Mouse (Mus musculus) kidney, embryonic 14.5 days (tissue): ENCODE measurements at regions not wholly inside any gene's neighbourhood (a gene's known extent, or its start where the extent isn't known, plus 50 kb on each side); places are given as distances from the start of the nearest gene placed in this dataset.

Experiments
- ATAC-seq: fragments of 200-750 bp; cut with Nextera tagmentation; 2 replicates; pipeline ENCODE4 v1.8.0; 2017; ENCODE audit warnings: moderate number of reproducible peaks, mild to moderate bottlenecking, moderate TSS enrichment, moderate library complexity; ENCODE audit not compliant: low FRiP score, low TSS enrichment
- H3K27ac ChIP-seq: fragments of 300-500 bp; sonication (generic); 2 replicates; pipeline ENCODE4 v1.5.1; 2014; ENCODE audit warnings: low read depth, mild to moderate bottlenecking, low read length, moderate library complexity, mixed read lengths
- H3K27me3 ChIP-seq: fragments of 300-500 bp; sonication (generic); 2 replicates; pipeline ENCODE4 v1.6.1; 2014; ENCODE audit warnings: mild to moderate bottlenecking, low read length; ENCODE audit not compliant: control insufficient read depth, insufficient read depth
- H3K36me3 ChIP-seq: fragments of 300-500 bp; sonication (generic); 2 replicates; pipeline ENCODE4 v1.6.1; 2014; ENCODE audit warnings: low read length, mixed read lengths; ENCODE audit not compliant: control insufficient read depth, insufficient read depth
- H3K4me1 ChIP-seq: fragments of 300-500 bp; sonication (generic); 2 replicates; pipeline ENCODE4 v1.6.1; 2014; ENCODE audit warnings: low read length, mixed read lengths; ENCODE audit not compliant: control insufficient read depth, insufficient read depth
- H3K4me2 ChIP-seq: fragments of 300-500 bp; sonication (generic); replicated peaks from 2 replicates; pipeline ENCODE4 v1.6.1; 2014; ENCODE audit warnings: low read depth, mild to moderate bottlenecking, low read length
- H3K4me3 ChIP-seq: fragments of 300-500 bp; sonication (generic); 2 replicates; pipeline ENCODE4 v1.5.1; 2014; ENCODE audit warnings: mild to moderate bottlenecking, low read length
- H3K9ac ChIP-seq: fragments of 300-500 bp; sonication (generic); 2 replicates; pipeline ENCODE4 v1.6.1; 2014; ENCODE audit warnings: low read depth, mild to moderate bottlenecking, low read length, moderate library complexity
- H3K9me3 ChIP-seq: fragments of 300-500 bp; sonication (generic); 2 replicates; pipeline ENCODE4 v1.6.1; 2016; ENCODE audit warnings: low read length; ENCODE audit not compliant: control insufficient read depth
- WGBS: fragments of 180-500 bp; shearing (Covaris S2); extraction: QIAGEN DNeasy Blood & Tissue Kit; methylation state at CpG from one replicate; pipeline ENCODE4 v1.1.7; 2014; 5-methylcytosine and 5-hydroxymethylcytosine counted together

DNA sequence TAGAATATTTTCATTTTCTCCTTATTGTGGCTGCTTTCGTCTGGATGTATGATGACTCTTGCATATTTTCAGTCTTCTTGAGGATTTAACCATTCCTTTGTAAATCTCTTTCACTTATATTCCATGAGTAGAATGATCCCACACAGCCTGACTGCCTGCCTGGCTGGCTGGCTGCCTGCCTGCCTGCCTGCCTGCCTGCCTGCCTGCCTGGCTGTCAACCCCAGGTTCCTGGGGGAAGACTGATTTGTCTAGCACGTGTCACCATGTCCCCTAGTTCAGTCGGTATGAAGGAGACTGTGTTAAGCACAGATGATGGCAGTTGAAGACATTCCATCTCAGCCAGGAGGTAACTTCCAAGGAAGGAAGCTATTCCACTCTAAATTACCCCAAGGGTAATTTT, 370.8 kb downstream of the Nkx6-1 start:
- ATAC-seq: no peak
- Histone ChIP-seq H3K27ac (no peak overlapping the region), H3K9me3 (no peaks in the 10 kb centered on the region), H3K4me2 (no peak overlapping the region), H3K36me3 (no peaks in the 10 kb centered on the region), H3K4me3 (no peak overlapping the region), H3K4me1 (no peaks in the 10 kb centered on the region), H3K27me3 (no peaks in the 10 kb centered on the region), H3K9ac (no peak overlapping the region)
- WGBS: 49% methylated on average over 3 of the region's 3 CpGs

DNA sequence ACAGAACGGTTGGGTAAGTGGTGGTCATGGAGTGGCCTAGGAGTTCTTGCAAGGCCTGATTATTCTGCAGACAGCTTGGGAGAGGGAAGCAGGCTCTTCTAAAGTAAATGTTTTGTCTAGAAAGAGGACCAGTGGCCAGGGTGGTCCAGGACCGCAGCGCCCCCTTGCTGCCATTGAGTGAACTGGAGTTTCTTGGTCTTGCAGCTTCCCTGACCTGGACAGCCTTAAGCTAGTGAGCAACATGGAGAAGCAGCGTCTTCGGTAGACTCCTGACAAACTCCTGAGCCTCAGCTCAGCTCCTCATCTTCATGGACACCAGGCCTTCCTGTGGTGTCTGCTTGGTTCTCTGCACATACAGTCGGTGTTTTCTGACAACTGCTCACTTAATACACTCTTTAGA, 376.4 kb downstream of the Nkx6-1 start:
- Histone ChIP-seq H3K36me3 (no peaks in the 10 kb centered on the region), H3K9ac (no peak overlapping the region), H3K27ac (no peak overlapping the region), H3K9me3 (no peaks in the 10 kb centered on the region), H3K27me3 (no peaks in the 10 kb centered on the region), H3K4me3 (no peak overlapping the region), H3K4me1 (no peaks in the 10 kb centered on the region), H3K4me2 (no peak overlapping the region)
- ATAC-seq: no peak
- WGBS: 66% methylated on average over 6 of the region's 6 CpGs

DNA sequence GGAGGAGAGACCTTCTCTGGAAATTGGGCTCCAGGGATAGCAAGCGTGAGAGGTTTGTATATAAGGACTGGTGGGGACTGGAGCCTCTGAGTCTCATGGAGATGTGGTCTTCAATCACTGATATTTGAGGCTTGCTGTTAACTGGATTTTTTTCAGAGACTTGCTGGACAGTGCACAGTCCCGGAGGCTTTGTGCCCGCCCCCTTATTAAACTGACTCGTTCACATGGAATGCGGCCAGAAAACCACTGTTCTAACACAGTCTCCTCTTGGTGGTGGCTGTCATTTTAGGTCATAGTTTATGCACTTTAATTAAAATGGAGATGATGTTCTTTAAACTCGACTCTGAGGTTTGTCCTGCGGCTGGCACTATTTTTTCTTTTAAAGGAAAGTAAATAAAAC, 378.9 kb downstream of the Nkx6-1 start:
- no peaks in the 10 kb centered on the region for H3K4me1 ChIP-seq
- no peak overlapping the region for H3K9ac ChIP-seq
- H3K4me3 ChIP-seq: no peak overlapping the region
- H3K27ac ChIP-seq: no peak overlapping the region
- no peaks in the 10 kb centered on the region for H3K9me3 ChIP-seq
- H3K4me2 ChIP-seq: no peak overlapping the region
- ATAC-seq: no peak
- no peaks in the 10 kb centered on the region for H3K36me3 ChIP-seq
- 50% methylated on average over 7 of the region's 7 CpGs for WGBS
- H3K27me3 ChIP-seq: no peaks in the 10 kb centered on the region

DNA sequence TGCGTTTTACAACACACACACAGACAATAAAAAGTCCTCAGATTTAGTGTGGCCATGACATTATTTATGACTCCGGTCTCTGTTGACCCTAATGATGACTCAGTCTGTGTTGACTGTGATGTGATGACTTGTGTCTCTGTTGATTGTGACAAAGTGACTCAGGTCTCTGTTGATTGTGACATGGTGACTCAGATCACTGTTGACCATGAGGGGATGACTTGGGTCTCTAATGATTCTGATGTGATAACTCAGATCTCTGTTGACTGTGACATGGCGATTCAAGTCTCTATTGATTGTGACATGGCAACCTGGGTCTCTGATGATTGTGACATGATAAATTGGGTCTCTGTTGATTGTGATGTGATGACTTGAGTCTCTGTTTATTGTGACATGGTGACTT, 405.0 kb downstream of the Gpat3 start:
- no peaks in the 10 kb centered on the region for H3K9me3 ChIP-seq
- no peak overlapping the region for H3K9ac ChIP-seq
- WGBS: 80% methylated on average over 3 of the region's 3 CpGs
- no peak overlapping the region for H3K27ac ChIP-seq
- no peaks in the 10 kb centered on the region for H3K4me1 ChIP-seq
- no peak overlapping the region for H3K4me3 ChIP-seq
- ATAC-seq: no peak
- no peaks in the 10 kb centered on the region for H3K36me3 ChIP-seq
- no peak overlapping the region for H3K4me2 ChIP-seq
- no peaks in the 10 kb centered on the region for H3K27me3 ChIP-seq

DNA sequence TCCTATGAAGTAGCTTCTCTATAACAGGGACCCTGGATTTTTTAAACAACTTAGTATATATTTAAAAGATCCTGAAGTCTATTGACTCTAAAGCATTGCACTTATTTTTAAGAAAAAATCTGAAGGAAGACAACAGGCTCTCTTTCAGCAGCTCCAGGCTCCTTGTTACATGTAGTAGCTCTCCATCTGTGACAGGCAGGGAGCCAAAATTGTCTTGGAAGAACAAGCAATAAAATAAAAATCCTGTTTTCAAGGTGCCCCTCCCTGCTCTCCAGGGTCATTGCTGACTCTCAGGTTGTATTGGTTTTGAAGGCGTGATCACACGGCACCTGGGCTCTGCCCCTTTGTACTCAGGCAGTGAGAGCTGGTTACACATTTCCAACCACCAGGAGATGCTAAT, 397.1 kb downstream of the Gpat3 start:
- 77% methylated on average over 2 of the region's 2 CpGs for WGBS
- Histone ChIP-seq H3K9ac (no peak overlapping the region), H3K4me1 (no peaks in the 10 kb centered on the region), H3K4me2 (no peak overlapping the region), H3K9me3 (no peaks in the 10 kb centered on the region), H3K27me3 (no peaks in the 10 kb centered on the region), H3K4me3 (no peak overlapping the region), H3K27ac (no peak overlapping the region), H3K36me3 (no peaks in the 10 kb centered on the region)
- no peak for ATAC-seq

DNA sequence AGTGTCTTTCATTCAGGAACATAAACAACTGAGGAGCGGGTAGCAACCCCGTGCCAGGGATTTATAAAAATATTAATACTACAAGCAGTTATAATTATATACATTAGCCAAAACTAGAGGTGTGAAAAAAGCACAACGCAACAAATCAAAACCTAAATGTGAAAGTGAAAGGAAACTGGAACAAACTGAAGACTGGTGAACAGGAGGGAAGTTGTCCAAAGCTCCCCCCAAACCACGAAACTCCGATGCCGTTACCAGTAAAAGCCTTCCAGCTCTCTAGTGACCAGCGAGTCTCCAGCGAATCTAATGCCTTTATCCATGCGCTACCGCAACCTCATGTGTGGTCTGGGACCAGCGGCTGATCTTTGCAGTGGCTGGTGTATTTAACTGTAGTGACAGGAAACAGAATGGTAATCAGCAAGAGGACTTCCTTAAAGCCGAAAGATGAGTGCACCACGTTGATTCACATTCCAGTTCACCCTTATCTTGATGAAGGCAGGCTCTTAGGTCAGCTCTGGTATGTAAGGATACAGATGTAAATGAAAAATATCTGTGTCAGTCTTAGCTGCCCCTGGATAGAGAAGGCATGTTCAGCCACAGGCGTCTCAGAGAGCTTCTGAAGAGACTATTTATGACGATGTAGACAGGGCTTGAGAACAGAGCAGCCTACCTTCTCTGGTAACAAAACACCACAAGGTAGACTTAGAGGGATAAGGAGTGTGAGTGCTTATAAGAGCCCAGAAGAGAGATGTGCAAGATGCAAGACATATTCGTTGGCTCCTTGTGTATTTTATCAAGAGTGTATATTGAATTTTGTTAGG, 394.0 kb downstream of the Gpat3 start:
- H3K9ac ChIP-seq: no peak overlapping the region
- no peaks in the 10 kb centered on the region for H3K9me3 ChIP-seq
- H3K36me3 ChIP-seq: no peaks in the 10 kb centered on the region
- H3K4me3 ChIP-seq: no peak overlapping the region
- H3K4me1 ChIP-seq: no peaks in the 10 kb centered on the region
- no peak for ATAC-seq
- no peak overlapping the region for H3K27ac ChIP-seq
- H3K4me2 ChIP-seq: no peak overlapping the region
- no peaks in the 10 kb centered on the region for H3K27me3 ChIP-seq
- 79% methylated on average over 16 of the region's 16 CpGs for WGBS

DNA sequence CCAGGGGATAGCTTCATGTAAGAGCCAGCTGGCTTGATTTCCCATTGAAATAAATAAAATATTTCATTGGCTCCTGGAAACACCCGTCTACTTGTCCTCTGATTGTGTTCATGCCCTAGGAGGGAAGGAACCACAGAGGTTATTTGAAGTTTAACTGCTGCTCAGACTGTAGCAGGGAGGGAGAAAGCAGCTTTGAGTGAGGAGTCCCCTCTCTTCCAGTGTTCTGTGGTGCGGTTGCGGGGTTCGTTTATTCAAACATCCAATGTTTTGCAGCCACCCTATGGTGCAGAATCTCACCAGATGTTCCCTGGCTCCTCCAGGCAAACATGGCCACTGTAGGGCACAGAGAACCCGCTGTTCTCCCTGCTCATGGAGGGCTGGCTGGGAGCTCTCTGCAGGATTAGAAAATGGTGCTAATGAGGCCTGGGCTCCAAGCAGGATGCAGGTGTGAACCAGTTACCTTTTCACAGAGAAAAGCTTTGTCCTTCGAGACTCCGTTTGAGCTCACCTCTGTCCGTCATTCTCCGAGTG, 390.7 kb downstream of the Gpat3 start:
- 84% methylated on average over 9 of the region's 9 CpGs for WGBS
- H3K4me3 ChIP-seq: no peak overlapping the region
- no peak overlapping the region for H3K4me2 ChIP-seq
- H3K9me3 ChIP-seq: no peaks in the 10 kb centered on the region
- H3K27ac ChIP-seq: no peak overlapping the region
- H3K27me3 ChIP-seq: no peaks in the 10 kb centered on the region
- H3K36me3 ChIP-seq: no peaks in the 10 kb centered on the region
- H3K4me1 ChIP-seq: no peaks in the 10 kb centered on the region
- no peak overlapping the region for H3K9ac ChIP-seq
- no peak for ATAC-seq

DNA sequence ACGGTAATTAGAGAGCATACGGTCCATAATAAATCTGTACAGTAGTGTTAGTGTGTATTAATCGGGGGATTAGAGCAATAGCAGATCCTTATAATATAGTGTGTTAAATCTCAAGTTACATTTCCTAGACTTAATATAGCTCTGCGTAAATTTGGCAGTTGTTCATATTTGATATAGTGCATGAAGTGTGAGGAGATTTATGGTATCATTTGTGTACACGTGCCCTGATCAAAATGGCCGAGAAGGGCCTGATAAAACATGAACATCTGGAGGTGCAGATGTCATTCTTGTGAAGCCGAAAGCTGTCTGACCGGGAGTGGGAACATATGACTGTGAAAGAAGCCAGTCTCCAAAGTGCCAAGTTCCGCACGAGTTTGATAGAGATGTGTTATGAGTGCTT, 376.9 kb downstream of the Gpat3 start:
- no peak overlapping the region for H3K4me3 ChIP-seq
- ATAC-seq: no peak

DNA sequence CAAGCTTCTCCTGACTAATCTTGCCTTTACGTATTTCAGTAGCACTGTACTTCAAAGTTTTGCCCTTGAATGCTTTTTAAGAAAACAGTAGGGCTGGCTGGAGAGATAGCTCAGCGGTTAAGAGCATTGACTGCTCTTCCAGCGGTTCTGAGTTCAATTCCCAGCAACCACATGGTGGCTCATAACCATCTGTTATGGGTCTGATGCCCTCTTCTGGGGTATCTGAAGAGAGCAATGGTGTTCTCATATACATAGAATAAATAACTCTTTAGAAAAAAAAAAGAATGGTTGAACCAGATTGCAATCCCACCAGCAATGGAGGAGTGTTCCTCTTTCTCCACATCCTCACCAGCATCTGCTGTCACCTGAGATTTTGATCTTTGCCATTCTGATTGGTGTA, 372.6 kb downstream of the Gpat3 start:
- no peak for ATAC-seq
- H3K4me3 ChIP-seq: no peak overlapping the region
- H3K27me3 ChIP-seq: no peaks in the 10 kb centered on the region
- WGBS: 88% methylated on average over 3 of the region's 3 CpGs
- no peak overlapping the region for H3K4me2 ChIP-seq
- no peak overlapping the region for H3K27ac ChIP-seq
- no peaks in the 10 kb centered on the region for H3K36me3 ChIP-seq
- H3K9me3 ChIP-seq: no peaks in the 10 kb centered on the region
- H3K4me1 ChIP-seq: no peaks in the 10 kb centered on the region
- H3K9ac ChIP-seq: no peak overlapping the region

More for the DNA sequence above, 376.9 kb downstream of the Gpat3 start:
- Histone ChIP-seq H3K4me2 (no peak overlapping the region), H3K9me3 (no peaks in the 10 kb centered on the region), H3K36me3 (no peaks in the 10 kb centered on the region), H3K27ac (no peak overlapping the region), H3K9ac (no peak overlapping the region), H3K4me1 (no peaks in the 10 kb centered on the region), H3K27me3 (no peaks in the 10 kb centered on the region)
- 86% methylated on average over 10 of the region's 10 CpGs for WGBS
